Mouse (Mus musculus): ENCODE measurements around the gene Olfr638. TPM values are rescaled to one million over a fixed set of nuclear protein-coding genes. Genes with fewer than 3 reads are reported as not detected.
"Not testable (repeated sequence)": the region's sequence is repeated elsewhere in the genome, so short reads cannot be mapped to it uniquely, and the experiment has no call there.

The Olfr638 gene
- not detected in 2 replicates for polyA plus RNA-seq (2014; fragmentation: Nextera tagmentation; extraction: Ambion mirVana)

DNA sequence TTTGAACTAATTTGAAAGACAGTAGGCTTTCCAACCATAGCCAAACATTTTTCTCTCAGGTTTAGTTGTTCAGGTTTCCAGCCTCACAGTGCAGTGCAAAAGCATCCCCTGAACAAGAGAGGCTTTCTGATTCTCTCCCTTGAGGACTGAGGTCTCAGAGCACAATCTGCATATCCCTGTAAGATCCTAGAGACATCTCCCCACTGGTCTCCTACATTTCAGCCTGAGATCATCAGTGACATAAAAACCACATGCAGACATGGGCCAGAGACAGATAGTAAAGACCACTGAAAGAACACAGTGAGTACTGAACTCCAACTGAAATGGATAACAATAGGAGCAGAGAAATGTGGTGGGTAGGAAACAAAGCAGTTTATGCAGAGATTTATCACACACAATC is at the start of gene Olfr638:
TSS of gene Olfr638 (plus strand) at position 301 of the 400 bp plus-strand sequence.
- Histone ChIP-seq H3K27ac (ENCODE audit: low read depth) (no peak within 1 kb of the TSS), H3K4me2 (ENCODE audit: low read length) (no peak within 1 kb of the TSS), H3K4me3 (ENCODE audit: low read depth, low read length) (no peak within 1 kb of the TSS), H3K4me1 (replicated peaks; ENCODE audit: control insufficient read depth, insufficient read depth, low read length) (no peaks in the 10 kb centered on the region), H3K9ac (ENCODE audit: low read length) (no peak within 1 kb of the TSS), H3K27me3 (replicated peaks; ENCODE audit: control insufficient read depth, insufficient read depth, low read length) (no peaks in the 10 kb centered on the region), H3K9me3 (ENCODE audit: control insufficient read depth, low read length) (no peaks in the 10 kb centered on the region), H3K36me3 (ENCODE audit: control insufficient read depth, insufficient read depth, low read length) (no peaks in the 10 kb centered on the region)
- ATAC-seq (replicated peaks; ENCODE audit: low FRiP score, low TSS enrichment, low read depth) (no peak), DNase-seq (ENCODE audit: low spot score) (no peak)

DNA sequence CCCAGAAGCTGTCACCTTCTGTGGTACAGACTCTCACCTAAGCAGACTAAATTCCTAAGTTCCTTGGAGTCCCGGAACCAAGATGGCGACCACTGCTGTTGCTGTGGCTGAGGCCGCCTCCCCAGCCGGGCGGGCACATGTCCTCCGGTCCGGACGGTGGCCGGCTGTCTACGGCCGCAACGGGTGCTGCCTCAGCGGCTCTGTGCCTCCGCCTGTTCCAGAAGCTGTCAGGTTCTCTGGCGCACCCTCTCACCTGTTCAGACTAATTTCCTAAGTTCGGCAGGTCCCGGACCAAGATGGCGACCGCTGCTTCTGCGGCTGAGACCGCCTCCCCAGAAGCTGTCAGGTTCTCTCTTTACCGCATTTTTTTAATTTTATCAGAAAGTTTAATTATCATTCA is 31.7 kb upstream of the Olfr638 start:
- H3K36me3 ChIP-seq (ENCODE audit: control insufficient read depth, insufficient read depth, low read length); ATAC-seq (replicated peaks; ENCODE audit: low FRiP score, low TSS enrichment, low read depth); H3K27me3 ChIP-seq (replicated peaks; ENCODE audit: control insufficient read depth, insufficient read depth, low read length); H3K4me1 ChIP-seq (replicated peaks; ENCODE audit: control insufficient read depth, insufficient read depth, low read length); H3K9ac ChIP-seq (ENCODE audit: low read length); H3K9me3 ChIP-seq (ENCODE audit: control insufficient read depth, low read length); DNase-seq (ENCODE audit: low spot score); H3K27ac ChIP-seq (ENCODE audit: low read depth); H3K4me3 ChIP-seq (ENCODE audit: low read depth, low read length); H3K4me2 ChIP-seq (ENCODE audit: low read length): not testable (repeated sequence)
- WGBS = 94% methylated on average over 22 of the region's 22 CpGs

DNA sequence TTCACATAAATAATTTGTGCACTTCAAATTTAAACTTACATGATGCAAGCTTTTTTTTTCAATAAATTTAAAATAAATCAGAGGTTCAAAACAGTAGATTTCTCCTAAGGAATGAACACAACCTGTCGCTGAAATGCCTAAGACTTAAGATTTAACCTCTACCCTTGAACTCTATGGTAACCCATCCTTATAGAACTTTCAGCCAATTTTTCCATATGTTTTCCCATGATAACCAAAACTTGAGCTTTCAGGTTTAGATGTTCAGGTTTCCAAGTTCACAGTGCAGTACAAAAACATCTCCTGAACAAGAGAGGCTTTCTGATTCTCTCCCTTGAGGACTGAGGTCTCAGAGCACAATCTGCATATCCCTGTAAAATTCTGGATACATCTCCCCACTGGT is 27.7 kb upstream of the Olfr638 start, which contains the start of gene Olfr635:
TSS of gene Olfr635 (plus strand) at position 301 of the 400 bp plus-strand sequence.
- no peak within 1 kb of the TSS for H3K4me2 ChIP-seq (ENCODE audit: low read length)
- 73% methylated on average over 1 of the region's 1 CpGs for WGBS
- no peak for ATAC-seq (replicated peaks; ENCODE audit: low FRiP score, low TSS enrichment, low read depth)
- no peak within 1 kb of the TSS for H3K27ac ChIP-seq (ENCODE audit: low read depth)
- H3K4me3 ChIP-seq (ENCODE audit: low read depth, low read length) = no peak within 1 kb of the TSS
- DNase-seq (ENCODE audit: low spot score) = no peak
- no peaks in the 10 kb centered on the region for H3K36me3 ChIP-seq (ENCODE audit: control insufficient read depth, insufficient read depth, low read length)
- H3K9me3 ChIP-seq (ENCODE audit: control insufficient read depth, low read length) = no peaks in the 10 kb centered on the region
- no peak within 1 kb of the TSS for H3K9ac ChIP-seq (ENCODE audit: low read length)
- no peaks in the 10 kb centered on the region for H3K4me1 ChIP-seq (replicated peaks; ENCODE audit: control insufficient read depth, insufficient read depth, low read length)
- H3K27me3 ChIP-seq (replicated peaks; ENCODE audit: control insufficient read depth, insufficient read depth, low read length) = no peaks in the 10 kb centered on the region

DNA sequence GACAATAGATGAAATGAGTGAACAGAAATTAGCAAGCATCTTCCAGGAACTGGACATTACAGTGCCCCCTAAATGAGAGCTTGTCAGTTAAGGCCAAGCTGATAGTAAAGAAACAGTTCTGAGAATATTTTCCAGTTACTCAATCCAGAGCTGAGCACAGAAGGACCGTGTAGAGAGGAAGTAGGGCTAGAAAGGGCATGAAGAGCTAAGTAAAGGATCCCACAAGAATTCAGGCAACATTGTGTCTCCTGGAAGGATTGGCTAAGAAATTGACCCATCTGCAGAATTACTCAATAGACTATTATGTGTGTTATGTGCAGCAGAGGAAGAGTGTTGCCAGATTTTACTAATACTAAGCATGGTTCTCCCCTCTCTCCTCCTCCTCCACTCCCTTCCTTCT is 26.8 kb upstream of the Olfr638 start:
- H3K4me1 ChIP-seq (replicated peaks; ENCODE audit: control insufficient read depth, insufficient read depth, low read length) = no peaks in the 10 kb centered on the region
- no peaks in the 10 kb centered on the region for H3K36me3 ChIP-seq (ENCODE audit: control insufficient read depth, insufficient read depth, low read length)
- no peak overlapping the region for H3K27ac ChIP-seq (ENCODE audit: low read depth)
- H3K9me3 ChIP-seq (ENCODE audit: control insufficient read depth, low read length) = no peaks in the 10 kb centered on the region
- no peak overlapping the region for H3K9ac ChIP-seq (ENCODE audit: low read length)
- DNase-seq (ENCODE audit: low spot score) (no peak), ATAC-seq (replicated peaks; ENCODE audit: low FRiP score, low TSS enrichment, low read depth) (no peak)
- no peak overlapping the region for H3K4me2 ChIP-seq (ENCODE audit: low read length)
- 71% methylated on average over 1 of the region's 1 CpGs for WGBS
- H3K27me3 ChIP-seq (replicated peaks; ENCODE audit: control insufficient read depth, insufficient read depth, low read length) = no peaks in the 10 kb centered on the region
- H3K4me3 ChIP-seq (ENCODE audit: low read depth, low read length) = no peak overlapping the region

DNA sequence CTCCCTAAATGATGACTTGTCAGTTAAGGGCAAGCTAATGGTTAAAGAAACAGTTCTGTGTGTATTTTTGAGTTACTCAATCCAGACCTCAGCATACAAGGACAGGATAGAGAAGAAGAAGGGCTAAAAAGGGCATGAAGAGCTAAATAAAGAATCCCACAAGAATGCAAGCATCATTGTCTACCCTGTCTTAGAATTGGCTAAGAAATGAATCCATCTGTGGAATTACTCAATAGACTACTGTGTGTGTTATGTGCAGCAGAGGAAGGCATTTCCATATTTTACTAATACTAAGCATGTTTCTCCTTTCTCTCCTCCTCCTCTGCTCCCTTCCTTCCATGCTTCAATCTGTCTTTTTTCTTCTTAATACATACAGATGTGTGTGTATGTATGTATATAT is 578 bp downstream of the Olfr638 start:
- no peaks in the 10 kb centered on the region for H3K9me3 ChIP-seq (ENCODE audit: control insufficient read depth, low read length)
- no peaks in the 10 kb centered on the region for H3K4me1 ChIP-seq (replicated peaks; ENCODE audit: control insufficient read depth, insufficient read depth, low read length)
- H3K36me3 ChIP-seq (ENCODE audit: control insufficient read depth, insufficient read depth, low read length) = no peaks in the 10 kb centered on the region
- no peak overlapping the region for H3K9ac ChIP-seq (ENCODE audit: low read length)
- H3K4me2 ChIP-seq (ENCODE audit: low read length) = no peak overlapping the region
- H3K27me3 ChIP-seq (replicated peaks; ENCODE audit: control insufficient read depth, insufficient read depth, low read length) = no peaks in the 10 kb centered on the region
- no peak overlapping the region for H3K27ac ChIP-seq (ENCODE audit: low read depth)
- ATAC-seq (replicated peaks; ENCODE audit: low FRiP score, low TSS enrichment, low read depth) (no peak), DNase-seq (ENCODE audit: low spot score) (no peak)
- no peak overlapping the region for H3K4me3 ChIP-seq (ENCODE audit: low read depth, low read length)

DNA sequence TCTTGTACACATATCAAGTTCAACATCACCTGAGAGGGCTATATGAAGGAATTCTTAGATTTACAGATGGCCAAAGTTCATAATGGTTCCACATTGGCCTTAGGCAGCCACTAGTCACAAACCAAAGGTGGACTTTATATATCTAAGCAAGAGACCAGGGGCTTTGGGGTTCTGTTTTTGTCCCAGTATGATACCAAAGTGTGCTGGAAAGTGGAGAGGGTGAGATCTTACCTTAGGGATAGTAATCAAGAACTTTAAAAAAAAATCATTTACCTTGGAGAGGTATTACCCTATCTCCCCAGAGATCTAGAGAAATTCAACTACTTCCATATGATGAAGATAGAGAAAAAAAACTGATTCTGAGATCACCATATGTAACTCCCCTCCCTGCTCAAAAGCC is 18.7 kb downstream of the Olfr638 start, which contains the start of gene Olfr639:
TSS of gene Olfr639 (minus strand) at position 101 of the 400 bp plus-strand sequence.
- Histone ChIP-seq H3K9ac (ENCODE audit: low read length) (no peak within 1 kb of the TSS), H3K9me3 (ENCODE audit: control insufficient read depth, low read length) (no peaks in the 10 kb centered on the region), H3K27ac (ENCODE audit: low read depth) (no peak within 1 kb of the TSS), H3K27me3 (replicated peaks; ENCODE audit: control insufficient read depth, insufficient read depth, low read length) (no peaks in the 10 kb centered on the region), H3K4me2 (ENCODE audit: low read length) (no peak within 1 kb of the TSS), H3K4me1 (replicated peaks; ENCODE audit: control insufficient read depth, insufficient read depth, low read length) (no peaks in the 10 kb centered on the region), H3K36me3 (ENCODE audit: control insufficient read depth, insufficient read depth, low read length) (no peaks in the 10 kb centered on the region), H3K4me3 (ENCODE audit: low read depth, low read length) (no peak within 1 kb of the TSS)
- no peak for ATAC-seq (replicated peaks; ENCODE audit: low FRiP score, low TSS enrichment, low read depth)
- no peak for DNase-seq (ENCODE audit: low spot score)

DNA sequence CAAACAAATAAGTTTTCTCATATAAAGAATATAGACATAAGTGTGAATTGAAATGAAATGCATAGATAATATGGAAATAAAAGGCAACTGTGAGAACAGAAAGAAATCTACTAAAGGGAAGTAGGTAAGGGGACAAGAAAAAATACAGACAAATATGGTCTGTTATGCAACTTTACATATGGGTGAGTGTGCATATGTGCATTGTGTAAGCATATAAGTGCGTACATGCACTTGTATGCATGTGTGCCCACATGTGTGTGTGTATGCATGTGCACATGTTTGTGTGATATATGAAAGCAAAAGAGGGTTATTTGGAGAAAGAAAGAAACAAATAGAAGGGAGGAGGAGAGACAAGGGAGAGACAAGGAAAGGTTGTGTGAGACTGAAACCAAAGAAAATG is 20.4 kb downstream of the Olfr638 start:
- ATAC-seq (replicated peaks; ENCODE audit: low FRiP score, low TSS enrichment, low read depth) (no peak), DNase-seq (ENCODE audit: low spot score) (no peak)
- Histone ChIP-seq H3K4me1 (replicated peaks; ENCODE audit: control insufficient read depth, insufficient read depth, low read length) (no peaks in the 10 kb centered on the region), H3K36me3 (ENCODE audit: control insufficient read depth, insufficient read depth, low read length) (no peaks in the 10 kb centered on the region), H3K27me3 (replicated peaks; ENCODE audit: control insufficient read depth, insufficient read depth, low read length) (no peaks in the 10 kb centered on the region), H3K4me2 (ENCODE audit: low read length) (no peak overlapping the region), H3K4me3 (ENCODE audit: low read depth, low read length) (no peak overlapping the region), H3K9ac (ENCODE audit: low read length) (no peak overlapping the region), H3K27ac (ENCODE audit: low read depth) (no peak overlapping the region), H3K9me3 (ENCODE audit: control insufficient read depth, low read length) (no peaks in the 10 kb centered on the region)
- WGBS = 92% methylated on average over 1 of the region's 1 CpGs

DNA sequence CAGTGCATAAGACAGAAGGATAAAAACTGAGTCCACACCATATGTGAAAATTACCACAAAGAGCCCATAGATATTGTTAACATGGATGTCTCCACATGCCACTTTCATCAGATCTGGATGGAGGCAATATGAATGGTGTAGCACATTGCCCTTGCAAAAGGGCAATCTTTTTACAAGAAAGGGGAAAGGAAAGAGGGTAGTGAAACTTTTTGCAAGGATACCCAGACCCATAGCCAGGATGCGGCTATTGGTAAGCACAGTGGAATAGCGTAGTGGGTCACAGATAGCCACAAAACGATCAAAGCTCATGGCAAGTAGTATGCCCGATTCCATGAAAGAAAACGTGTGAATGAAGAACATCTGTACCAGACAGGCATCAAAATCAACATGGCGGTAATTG is 23.1 kb downstream of the Olfr638 start:
- Histone ChIP-seq H3K9ac (ENCODE audit: low read length) (no peak overlapping the region), H3K27ac (ENCODE audit: low read depth) (no peak overlapping the region), H3K9me3 (ENCODE audit: control insufficient read depth, low read length) (no peaks in the 10 kb centered on the region), H3K36me3 (ENCODE audit: control insufficient read depth, insufficient read depth, low read length) (no peaks in the 10 kb centered on the region), H3K4me3 (ENCODE audit: low read depth, low read length) (no peak overlapping the region), H3K4me1 (replicated peaks; ENCODE audit: control insufficient read depth, insufficient read depth, low read length) (no peaks in the 10 kb centered on the region), H3K27me3 (replicated peaks; ENCODE audit: control insufficient read depth, insufficient read depth, low read length) (no peaks in the 10 kb centered on the region), H3K4me2 (ENCODE audit: low read length) (no peak overlapping the region)
- ATAC-seq (replicated peaks; ENCODE audit: low FRiP score, low TSS enrichment, low read depth) (no peak), DNase-seq (ENCODE audit: low spot score) (no peak)
- 92% methylated on average over 6 of the region's 6 CpGs for WGBS

DNA sequence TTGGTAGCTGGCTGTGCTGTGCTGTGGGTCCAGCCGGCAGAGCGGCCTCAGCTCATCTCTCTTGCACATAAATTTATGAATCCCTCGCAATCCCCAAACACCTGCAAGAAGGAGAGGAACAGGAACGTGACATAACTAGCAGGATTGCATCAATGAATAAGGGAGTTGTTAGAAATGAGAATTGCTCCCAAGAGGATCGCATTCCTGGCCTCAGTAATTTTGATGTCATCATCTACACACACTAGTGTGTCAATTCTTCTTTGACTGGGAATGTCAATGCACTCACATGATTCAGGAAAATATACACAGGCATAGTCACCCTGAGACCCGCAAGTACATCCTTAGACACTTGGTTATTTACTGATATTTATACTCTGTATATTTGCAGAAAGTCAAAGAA is 26.9 kb downstream of the Olfr638 start, which contains the start of gene Olfr640:
TSS of gene Olfr640 (minus strand) at position 101 of the 400 bp plus-strand sequence.
- Histone ChIP-seq H3K4me3 (ENCODE audit: low read depth, low read length) (no peak within 1 kb of the TSS), H3K4me2 (ENCODE audit: low read length) (no peak within 1 kb of the TSS), H3K27ac (ENCODE audit: low read depth) (no peak within 1 kb of the TSS), H3K4me1 (replicated peaks; ENCODE audit: control insufficient read depth, insufficient read depth, low read length) (no peaks in the 10 kb centered on the region), H3K36me3 (ENCODE audit: control insufficient read depth, insufficient read depth, low read length) (no peaks in the 10 kb centered on the region), H3K9me3 (ENCODE audit: control insufficient read depth, low read length) (no peaks in the 10 kb centered on the region), H3K9ac (ENCODE audit: low read length) (no peak within 1 kb of the TSS), H3K27me3 (replicated peaks; ENCODE audit: control insufficient read depth, insufficient read depth, low read length) (no peaks in the 10 kb centered on the region)
- 82% methylated on average over 6 of the region's 6 CpGs for WGBS
- DNase-seq (ENCODE audit: low spot score) (no peak), ATAC-seq (replicated peaks; ENCODE audit: low FRiP score, low TSS enrichment, low read depth) (no peak)

Measured in intestine, embryonic 14.5 days (tissue).